In the genomic region with DNA sequence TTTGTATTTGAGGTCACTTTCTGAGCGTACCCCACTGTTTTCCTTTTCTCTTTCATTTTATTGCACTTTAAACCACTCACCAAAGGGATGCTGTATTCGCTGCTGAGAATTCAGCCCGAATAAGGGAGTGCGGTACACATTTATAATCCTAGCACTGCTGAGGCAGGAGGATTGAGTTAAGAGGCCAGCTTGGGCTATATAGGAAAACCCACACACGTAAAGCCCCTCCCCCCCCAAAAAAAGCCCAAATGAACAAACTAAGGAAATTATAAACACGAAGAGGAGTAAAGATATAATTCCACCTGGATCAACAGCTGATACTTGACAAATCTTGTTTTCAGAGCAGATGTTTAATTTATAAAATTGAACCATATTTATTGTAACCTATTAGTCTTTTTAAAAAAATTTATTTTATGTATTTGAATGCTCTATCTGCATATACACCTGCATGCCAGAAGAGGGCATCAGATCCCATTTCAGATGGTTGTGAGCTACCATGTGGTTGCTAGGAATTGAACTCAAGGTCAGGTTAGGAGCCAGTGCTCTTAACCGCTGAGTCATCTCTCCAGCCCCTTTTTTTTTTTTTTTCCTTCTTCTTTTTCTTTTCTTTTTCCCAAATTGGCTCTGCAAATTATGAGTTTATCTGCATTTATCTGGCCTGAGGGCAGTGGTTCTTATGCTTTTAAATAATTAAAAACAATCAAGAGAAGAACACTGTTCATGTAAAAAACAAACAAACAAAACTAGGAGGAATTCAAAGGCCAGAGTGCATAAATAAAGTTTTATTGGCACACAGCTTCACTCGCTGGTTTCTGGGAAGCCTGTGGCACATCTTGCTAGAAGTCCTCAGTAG, we compare ENCODE assay signal across 1 mouse cellular context.
TF ChIP-seq lines count a peak whose summit lies in the region.

No protein-coding gene starts in this region.

TF ChIP-seq in MEL, 35 proteins besides CTCF, POLR2A, EP300 and RAD21 (continued from another document):
- TF ChIP-seq NELFE (IDR thresholded peaks at IDR 0.05; ENCODE audit: low read depth, low read length) (0 out of 2 replicates have a peak, but pooled peaks have one; percentile 7), ZNF384 (IDR thresholded peaks at IDR 0.05; ENCODE audit: low read depth, low read length) (peak; percentile 90), USF1 (IDR thresholded peaks at IDR 0.05; ENCODE audit: low read depth, low read length) (peak; percentile 9; the same call in 1 of the 2 replicates), SMC3 (IDR thresholded peaks at IDR 0.05; ENCODE audit: low read depth, low read length) (peak; percentile 36), POLR2AphosphoS5 (IDR thresholded peaks at IDR 0.05; ENCODE audit: borderline replicate concordance, low read depth, low read length) (no peak)
